Mouse (Mus musculus) splenic B cell, adult 2 months (primary cell): Measurements from ENCODE around the gene Hdac8.

Experiments used
- DNase-seq: peaks from one replicate; pipeline ENCODE4 v3.0.0-alpha.2; 2011; ENCODE audit warnings: low read depth, low spot score
- H3K27me3 ChIP-seq: 2 replicates; pipeline ENCODE4 v1.6.1; 2012; ENCODE audit warnings: mild to moderate bottlenecking, low read length, moderate library complexity, mixed read lengths; ENCODE audit not compliant: control insufficient read depth, poor library complexity, insufficient read depth, severe bottlenecking
- H3K36me3 ChIP-seq: 2 replicates; pipeline ENCODE4 v1.6.1; 2012; ENCODE audit warnings: mild to moderate bottlenecking, low read length, moderate library complexity, mixed read lengths; ENCODE audit not compliant: control insufficient read depth, poor library complexity, insufficient read depth, severe bottlenecking

Hdac8 gene

DNA sequence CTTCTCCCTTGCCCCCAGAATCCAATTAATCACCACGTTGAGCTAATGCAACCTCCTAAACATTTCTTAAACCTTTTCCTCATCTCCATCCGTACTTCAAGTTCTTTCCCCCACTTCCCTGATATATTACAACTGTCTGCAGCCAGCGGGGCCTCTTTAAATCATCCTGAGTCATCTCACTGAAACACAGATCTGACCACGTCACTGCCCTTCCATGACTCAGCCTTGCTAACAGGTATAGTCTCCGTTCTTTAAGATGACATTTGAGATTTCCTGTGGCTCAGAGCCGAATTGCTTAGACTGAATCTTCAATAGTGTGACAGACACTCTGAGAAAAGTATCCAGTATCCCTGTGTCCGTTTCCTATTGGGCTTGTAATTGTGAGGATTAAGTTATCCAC, 122.0 kb downstream of the Hdac8 start:
- no peak for DNase-seq
- no peaks in the 10 kb centered on the region for H3K36me3 ChIP-seq
- no peaks in the 10 kb centered on the region for H3K27me3 ChIP-seq

DNA sequence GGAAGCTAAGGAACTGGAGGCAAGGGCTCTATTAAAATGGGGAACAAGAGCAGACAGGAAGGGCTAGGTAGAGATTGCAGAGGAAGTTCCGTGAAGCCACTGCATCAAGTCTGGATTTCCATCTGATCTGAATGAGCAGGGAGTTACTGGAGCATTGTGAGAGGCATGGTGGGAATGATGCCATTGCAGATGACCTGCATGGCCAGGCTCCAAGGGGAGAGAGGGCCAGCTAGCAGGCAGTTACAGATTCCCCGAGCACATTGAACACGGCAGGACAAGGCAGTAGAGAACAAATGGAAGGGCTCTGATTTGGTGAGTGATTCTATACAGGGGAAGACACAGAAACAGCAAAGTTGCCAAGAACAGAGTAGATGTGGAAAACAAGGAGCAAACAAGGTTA, 138.6 kb downstream of the Hdac8 start:
- no peaks in the 10 kb centered on the region; the same call in 1 of the 2 replicates for H3K36me3 ChIP-seq
- no peaks in the 10 kb centered on the region for H3K27me3 ChIP-seq
- DNase-seq = no peak

DNA sequence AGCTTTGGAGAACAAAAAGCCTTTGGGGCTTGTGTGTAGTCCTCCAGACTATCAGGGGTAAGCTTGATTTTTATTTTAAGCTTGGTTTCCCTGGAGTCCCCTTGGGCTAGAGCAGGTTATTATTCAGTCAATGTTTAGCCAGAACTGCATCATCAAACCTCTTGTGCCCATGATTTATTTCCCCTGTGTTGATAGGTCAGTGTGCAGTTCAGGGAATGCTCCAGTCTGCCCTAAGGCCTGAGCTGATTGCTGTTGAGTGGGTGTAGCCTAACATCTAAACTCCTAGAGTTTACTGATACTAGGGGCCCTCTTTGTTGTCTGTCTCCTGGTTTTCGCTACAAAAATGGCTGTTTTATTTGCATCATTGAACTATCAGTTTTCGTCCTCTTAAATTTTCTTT, 142.9 kb downstream of the Hdac8 start:
- no peaks in the 10 kb centered on the region for H3K27me3 ChIP-seq
- H3K36me3 ChIP-seq = no peaks in the 10 kb centered on the region
- DNase-seq = no peak

GRCm38 (mm10) chrX:102353412-102353811, 151.7 kb downstream of the Hdac8 start:
- no peak for DNase-seq
- no peaks in the 10 kb centered on the region for H3K36me3 ChIP-seq
- H3K27me3 ChIP-seq = no peaks in the 10 kb centered on the region

- no peak for DNase-seq
- H3K27me3 ChIP-seq = no peaks in the 10 kb centered on the region
- no peaks in the 10 kb centered on the region for H3K36me3 ChIP-seq
These were observed 155.1 kb downstream of the Hdac8 start for GRCm38 (mm10) chrX:102349843-102350731.

- no peaks in the 10 kb centered on the region for H3K27me3 ChIP-seq
These were observed 156.2 kb downstream of the Hdac8 start for GRCm38 (mm10) chrX:102348886-102349486.

GRCm38 (mm10) chrX:102341688-102342087, 163.5 kb downstream of the Hdac8 start:
- no peaks in the 10 kb centered on the region for H3K36me3 ChIP-seq
- H3K27me3 ChIP-seq = no peaks in the 10 kb centered on the region
- no peak for DNase-seq

More at GRCm38 (mm10) chrX:102348886-102349486, 156.2 kb downstream of the Hdac8 start:
- no peak for DNase-seq
- no peaks in the 10 kb centered on the region for H3K36me3 ChIP-seq

- DNase-seq = no peak
- H3K36me3 ChIP-seq = no peaks in the 10 kb centered on the region
- no peaks in the 10 kb centered on the region for H3K27me3 ChIP-seq
These were observed 165.6 kb downstream of the Hdac8 start for GRCm38 (mm10) chrX:102339396-102340155.

GRCm38 (mm10) chrX:102319696-102320095, 185.5 kb downstream of the Hdac8 start:
- DNase-seq = no peak
- no peaks in the 10 kb centered on the region for H3K27me3 ChIP-seq
- H3K36me3 ChIP-seq = no peaks in the 10 kb centered on the region

DNA sequence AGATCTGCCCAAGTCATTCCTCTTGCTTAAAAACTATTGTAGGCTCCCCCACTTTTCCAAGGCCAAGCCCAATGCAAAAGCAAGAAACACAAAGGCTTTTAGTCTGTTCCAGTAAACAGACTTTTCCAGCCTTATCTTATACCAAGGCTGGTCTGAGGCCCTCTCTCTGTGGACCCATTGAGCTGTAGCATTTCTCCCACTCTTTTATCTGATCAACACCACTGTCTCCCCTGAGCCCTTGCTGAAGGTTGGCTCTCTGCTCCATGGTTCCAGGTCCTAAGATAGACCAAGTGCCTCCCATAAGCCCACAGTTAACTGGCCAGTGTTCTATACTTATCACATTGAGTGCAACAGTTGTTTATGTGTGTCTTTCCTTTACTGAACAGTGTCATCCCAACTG, 185.9 kb downstream of the Hdac8 start:
- Histone ChIP-seq H3K27me3 (no peaks in the 10 kb centered on the region), H3K36me3 (no peaks in the 10 kb centered on the region)
- DNase-seq = no peak

DNA sequence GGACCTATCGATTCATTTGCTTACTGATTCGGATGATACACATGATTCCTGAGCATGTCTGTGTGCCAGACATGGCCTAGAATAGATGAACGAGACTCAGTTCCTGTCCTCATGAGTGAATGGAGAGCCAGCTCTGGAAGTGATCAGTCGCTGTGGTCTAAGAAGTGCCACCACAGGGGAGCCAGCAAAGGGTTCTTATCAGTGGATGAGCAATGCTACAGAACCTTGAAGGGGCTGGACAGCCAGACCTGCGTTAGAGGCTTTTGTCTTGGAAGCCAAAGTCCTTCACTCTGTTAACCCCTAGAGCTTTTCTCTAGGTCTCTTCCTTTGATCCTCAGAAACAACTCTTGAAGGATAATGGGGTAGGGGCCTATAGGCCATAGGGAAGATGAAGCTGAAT, 186.4 kb downstream of the Hdac8 start:
- Histone ChIP-seq H3K36me3 (no peaks in the 10 kb centered on the region), H3K27me3 (no peaks in the 10 kb centered on the region)
- DNase-seq = no peak

DNA sequence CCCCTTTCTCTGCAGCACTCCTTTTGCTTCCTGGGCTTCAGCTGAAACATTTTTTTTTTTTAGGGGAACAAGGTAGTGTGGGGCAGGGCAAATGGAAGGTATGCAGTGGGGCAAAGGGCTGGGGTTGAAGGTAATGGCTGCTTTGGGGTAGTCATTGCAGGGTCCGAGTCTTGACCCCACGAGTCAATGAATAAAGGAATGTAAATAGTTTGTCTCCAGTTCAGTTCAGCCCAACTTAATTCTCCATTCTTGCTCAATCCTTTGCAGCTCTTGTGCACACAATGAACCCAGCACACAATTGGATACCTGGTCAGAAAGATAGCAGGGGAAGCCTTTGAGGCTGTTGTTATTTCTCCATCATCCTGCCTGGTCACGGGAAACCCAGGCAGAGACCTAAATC, 194.0 kb downstream of the Hdac8 start:
- Histone ChIP-seq H3K27me3 (no peaks in the 10 kb centered on the region), H3K36me3 (no peaks in the 10 kb centered on the region)
- no peak for DNase-seq

DNA sequence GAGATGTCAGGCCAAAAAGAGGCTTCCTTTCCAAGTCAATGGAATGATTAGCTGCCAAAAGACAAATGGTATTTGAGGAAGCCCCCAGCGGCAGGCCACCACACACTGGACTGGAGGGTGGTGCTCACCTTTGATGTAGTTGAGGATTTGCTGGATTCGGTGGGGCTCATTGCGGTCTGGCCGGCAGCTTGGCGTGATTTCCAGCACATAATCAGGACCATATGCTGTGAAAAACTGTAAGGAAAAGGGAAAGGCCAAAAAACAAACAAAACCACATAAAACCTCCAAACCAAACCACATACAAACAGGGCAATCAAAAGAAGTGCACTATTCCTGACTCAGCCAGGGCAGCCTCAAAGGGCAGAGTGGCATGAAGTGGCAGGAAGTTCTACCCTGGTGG, 197.6 kb downstream of the Hdac8 start:
- H3K36me3 ChIP-seq = no peaks in the 10 kb centered on the region
- H3K27me3 ChIP-seq = no peaks in the 10 kb centered on the region
- no peak for DNase-seq

- Histone ChIP-seq H3K27me3 (no peaks in the 10 kb centered on the region), H3K36me3 (no peaks in the 10 kb centered on the region)
- no peak for DNase-seq
These were observed 199.4 kb downstream of the Hdac8 start for GRCm38 (mm10) chrX:102305806-102306205.

GRCm38 (mm10) chrX:102304914-102305313, 200.2 kb downstream of the Hdac8 start:
- no peak for DNase-seq
- no peaks in the 10 kb centered on the region for H3K36me3 ChIP-seq
- H3K27me3 ChIP-seq = no peaks in the 10 kb centered on the region
